Mouse (Mus musculus): Measurements from ENCODE around the gene Folr1.
A peak's percentile ranks its signal among the peaks of the same experiment; 100 is the strongest.

Gene Folr1

DNA sequence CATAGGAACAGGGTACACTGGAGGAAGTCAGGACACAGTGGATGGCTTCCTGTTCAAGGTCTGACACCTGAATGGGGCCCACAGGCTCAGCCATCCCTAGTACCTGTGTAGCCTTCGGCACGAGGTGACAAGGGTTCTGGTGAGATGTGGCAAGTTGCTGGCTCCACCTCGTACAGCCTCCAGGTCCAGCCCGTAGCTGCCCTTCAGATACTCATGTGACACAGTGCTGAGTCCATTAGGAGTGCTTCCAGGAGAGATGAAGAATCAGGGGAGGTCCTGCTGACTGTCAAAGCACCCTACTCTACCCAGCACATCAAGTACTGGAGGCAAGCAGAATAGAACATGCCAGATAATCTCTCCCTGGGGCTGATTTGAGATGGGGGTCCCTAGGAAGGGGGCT is 38.2 kb downstream of the Folr1 start:
- no peak for DNase-seq

DNA sequence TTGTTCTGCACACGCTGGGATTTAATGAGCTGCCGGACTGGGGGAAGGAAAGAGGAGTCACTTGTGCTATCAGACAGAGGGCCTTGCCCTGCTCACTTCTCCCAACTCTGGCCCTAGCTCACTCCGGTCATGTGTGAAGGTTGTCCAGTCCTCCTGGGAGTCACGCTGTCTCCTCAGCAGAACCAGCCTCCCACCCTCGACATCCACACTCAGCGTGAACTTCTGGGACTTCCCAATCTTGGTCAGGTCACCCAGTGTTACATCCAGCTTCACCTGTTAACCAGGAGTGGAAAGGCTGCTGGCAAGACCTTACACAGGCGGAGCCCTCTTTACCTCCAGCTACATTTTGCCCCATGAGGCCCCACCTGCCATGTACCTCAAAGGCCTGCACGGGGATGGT is 39.2 kb downstream of the Folr1 start:
- no peak for DNase-seq

DNA sequence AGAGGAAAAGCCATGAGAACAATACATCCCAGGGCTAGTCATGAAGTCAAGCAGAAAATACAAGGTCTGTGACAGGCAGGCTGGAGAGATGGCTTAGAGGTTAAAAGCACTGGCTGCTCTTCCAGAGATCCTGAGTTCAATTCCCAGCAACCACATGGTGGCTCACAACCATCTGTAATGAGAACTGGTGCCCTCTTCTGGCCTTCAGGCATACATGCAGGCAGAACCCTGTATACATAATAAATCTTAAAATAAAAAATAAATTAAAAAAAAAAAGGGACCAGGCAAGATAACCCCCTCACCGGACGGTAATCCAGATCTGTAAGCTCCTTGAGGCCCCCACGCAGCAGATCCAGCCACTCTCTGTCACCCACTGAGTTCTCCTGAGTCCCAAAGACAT is 40.2 kb downstream of the Folr1 start:
- no peak for DNase-seq

DNA sequence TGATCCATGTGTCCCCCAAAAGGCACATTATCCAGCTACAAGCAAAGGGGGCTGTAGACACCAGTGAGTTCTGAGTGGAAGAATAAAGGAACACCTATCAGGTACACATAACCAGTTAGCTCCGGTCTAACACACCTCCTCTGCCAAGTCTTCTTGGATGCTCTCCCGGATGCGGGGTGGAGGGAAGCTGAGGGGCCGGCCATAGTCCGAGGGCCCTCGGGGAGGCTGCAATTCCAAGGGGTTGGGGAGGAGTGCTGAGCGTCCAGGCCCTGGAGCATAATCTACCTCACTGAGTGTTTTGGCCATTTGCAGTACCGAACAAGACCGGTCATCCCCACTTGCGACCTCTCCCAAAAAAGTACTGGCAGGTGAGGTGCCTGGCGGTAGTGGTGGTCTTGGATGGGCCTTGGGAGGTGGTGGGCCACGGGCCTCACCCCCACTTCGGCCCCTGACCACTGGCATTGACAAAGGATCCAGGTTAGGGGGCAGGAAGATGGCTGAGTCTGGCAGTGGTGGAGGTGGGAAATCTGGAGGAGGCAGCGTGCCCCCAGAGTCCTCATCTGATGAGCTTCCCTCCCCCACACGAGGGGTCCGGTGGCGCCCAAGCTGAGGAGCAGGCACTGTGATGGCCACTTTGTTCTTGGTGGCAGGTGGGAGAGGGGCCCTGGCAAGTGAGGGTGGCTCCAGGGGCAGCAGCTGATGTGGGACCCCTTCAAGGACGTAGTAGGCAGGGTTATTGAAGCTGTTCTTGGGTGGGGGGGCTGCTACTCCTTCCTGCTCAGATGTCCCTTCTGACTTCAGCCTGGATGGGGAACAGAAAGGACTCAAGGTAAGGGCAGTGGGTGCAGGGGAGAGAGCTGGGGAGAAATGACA is 46.6 kb downstream of the Folr1 start:
- DNase-seq, result no peak

DNA sequence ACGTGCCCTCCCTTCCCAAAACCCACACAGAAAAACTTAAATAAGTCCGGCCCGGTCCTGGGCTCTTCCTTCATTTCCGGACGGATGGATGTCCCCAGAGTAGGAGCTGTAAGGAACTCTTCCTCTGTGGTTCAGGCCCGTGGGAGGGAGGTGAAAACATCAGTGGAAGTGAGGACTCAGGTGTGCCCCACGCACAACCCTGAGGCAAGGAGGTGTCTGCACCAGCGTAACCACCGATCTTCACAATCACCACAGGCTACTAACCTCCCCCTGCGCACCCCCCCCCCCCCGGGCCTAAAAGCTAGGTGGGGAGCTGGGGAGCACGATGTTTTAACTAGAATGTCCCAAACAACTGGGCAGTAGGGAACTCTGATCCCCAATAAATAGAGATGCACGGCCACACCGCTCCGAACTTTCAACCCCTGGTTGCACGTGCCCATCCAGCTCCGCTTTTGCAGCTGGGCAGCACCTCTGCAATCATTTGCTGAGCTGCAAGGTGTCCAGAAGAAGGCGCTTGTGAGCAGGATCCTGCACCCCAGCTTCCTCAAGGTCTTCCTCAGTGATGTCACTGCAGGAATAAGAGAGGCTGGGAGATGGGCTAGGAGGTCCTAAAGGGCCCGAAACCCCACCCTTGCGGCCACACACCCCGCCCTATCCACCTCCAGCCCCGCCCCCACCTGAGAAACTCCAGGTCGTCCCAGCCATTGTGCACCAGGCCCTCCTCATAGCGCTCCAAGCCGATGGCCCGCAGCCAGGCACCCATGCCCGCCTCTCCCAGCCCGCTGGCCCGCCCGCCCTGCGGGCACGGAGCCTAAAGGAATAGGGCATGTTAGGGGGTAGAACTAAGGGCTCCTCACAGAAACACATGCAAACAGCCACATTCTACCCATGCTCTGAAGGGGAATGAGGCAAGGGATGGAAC is 47.5 kb downstream of the Folr1 start:
- peak; percentile 61 for DNase-seq

DNA sequence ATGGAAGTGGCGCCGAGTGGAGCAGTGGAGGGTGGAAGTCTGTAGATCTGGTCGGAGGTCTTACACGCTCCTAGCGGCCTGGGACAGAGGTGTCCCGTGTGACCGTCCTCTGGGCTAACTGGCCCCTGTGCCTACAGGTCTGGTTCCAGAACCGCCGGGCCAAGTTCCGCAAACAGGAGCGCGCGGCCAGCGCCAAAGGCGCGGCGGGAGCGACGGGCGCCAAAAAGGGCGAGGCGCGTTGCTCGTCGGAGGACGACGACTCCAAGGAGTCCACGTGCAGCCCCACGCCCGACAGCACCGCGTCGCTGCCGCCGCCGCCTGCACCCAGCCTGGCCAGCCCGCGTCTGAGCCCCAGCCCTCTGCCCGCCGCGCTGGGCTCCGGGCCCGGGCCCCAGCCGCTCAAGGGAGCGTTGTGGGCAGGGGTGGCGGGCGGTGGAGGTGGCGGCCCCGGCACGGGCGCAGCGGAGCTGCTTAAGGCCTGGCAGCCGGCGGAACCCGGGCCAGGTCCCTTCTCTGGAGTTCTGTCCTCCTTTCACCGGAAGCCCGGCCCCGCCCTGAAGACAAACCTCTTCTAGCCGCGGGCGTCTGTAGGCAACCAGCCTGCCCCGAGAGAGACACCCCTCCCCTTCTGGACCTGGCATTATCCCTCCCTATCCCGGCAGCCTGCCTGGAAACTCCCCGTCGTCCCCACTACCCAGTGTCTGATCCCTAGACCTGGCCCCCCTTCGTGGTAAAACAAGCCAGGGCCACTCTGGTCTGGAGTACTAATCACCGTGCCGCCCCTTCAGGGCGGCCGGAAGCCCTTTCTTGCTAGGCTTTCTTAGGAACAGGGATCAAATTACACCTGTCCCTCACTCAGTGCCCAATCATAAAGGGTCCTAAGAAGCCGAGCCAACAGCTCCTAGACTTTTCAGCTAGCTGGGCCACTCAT is 48.8 kb downstream of the Folr1 start:
- peak; percentile 67 for DNase-seq

DNA sequence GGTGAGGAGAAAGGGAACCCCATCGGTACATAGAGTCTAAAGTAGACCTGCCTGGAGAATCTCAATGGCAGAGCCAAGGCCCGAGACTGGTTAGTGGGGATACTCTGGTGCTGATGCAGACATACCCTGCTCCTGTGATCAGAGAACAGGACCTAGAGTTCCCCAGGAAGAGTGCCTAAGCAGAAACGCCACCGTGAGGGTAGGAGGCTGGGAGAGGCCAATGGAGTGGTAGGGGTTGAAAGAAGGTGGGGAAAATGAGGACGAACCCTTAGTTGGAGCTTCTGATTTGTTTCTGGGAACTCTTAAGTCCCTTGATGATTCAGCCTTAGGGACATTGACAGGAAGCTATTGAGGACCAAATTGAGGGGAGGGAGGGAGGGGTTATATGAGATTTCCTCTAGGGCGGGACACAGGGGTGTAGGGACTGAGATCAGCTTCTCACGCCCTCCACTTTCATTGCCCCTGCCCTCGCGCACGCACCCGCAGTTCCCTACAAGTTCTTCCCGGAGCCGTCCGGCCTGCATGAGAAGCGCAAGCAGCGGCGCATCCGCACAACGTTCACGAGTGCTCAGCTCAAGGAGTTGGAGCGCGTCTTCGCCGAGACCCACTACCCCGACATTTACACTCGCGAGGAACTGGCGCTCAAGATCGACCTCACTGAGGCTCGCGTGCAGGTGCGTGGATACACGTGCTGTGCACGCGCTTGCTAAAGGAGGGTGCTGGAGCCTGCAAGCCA is 50.1 kb downstream of the Folr1 start:
- no peak for DNase-seq

DNA sequence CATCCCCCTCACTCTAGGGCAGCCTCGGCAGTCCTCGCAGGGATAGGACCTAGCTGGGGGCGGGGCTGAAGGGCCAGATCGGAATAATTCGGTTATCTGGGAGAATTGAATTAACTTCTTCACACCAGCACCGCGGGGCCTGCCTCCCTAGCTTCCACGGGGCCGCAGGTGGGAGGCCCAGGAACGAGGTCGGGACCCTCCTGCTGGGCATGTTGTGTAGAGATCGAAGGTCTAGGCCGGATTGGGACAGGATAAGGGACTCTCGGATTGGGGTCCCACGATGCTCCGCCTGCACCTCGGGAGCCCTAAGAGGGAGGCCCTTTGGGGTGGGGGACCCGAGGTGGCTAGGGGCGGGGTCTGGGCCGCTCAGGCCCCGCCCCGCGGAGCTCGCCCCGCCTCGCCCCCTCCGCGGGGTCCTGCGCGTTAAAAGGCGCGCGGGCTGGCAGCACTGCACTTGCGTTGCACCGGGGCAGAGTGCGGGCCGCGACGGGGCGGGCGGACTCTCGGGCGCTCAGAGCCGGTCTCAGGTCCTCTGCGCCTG is 52.7 kb downstream of the Folr1 start, which contains the start of gene Phox2a:
Gene Phox2a, plus strand, starts transcription at position 453 of the 541 bp plus-strand sequence.
- no peak for DNase-seq

Data from kidney, postnatal 10 days (tissue).